Mouse (Mus musculus): ENCODE data around the gene Rbbp6. TPM values are rescaled to one million over a fixed set of nuclear protein-coding genes. Genes with fewer than 3 reads are reported as not detected.
A peak's percentile ranks its signal among the peaks of the same experiment; 100 is the strongest.

Rbbp6 gene
- total and polyA plus RNA-seq, 2 experiments from 2014 or later: 13.2 to 14.9 TPM

DNA sequence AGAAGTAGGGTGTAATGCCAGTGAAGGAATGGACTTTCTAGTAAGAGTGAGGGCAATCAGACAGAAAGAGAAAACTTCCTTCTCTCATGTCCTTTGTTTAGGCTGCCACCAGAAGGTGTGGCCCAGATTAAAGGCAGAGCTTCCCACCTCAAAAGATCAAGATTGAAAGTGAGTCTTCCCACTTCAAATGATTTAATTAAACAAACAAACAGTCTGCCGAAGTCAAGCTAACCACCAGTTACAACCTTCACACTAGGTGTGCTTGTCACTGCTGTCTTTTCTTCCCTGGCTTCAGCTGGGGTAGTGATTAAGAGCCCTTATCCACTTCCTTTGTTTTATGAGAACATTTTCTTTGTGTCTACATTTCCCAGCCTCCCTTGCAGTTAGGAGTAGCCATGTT lies 33.3 kb upstream of the Rbbp6 start:
- H3K36me3 ChIP-seq (replicated peaks; ENCODE audit: control insufficient read depth, insufficient read depth, low read length): no peaks in the 10 kb centered on the region
- H3K27me3 ChIP-seq (ENCODE audit: control insufficient read depth, insufficient read depth, low read length): no peaks in the 10 kb centered on the region
- no peak overlapping the region for H3K4me3 ChIP-seq (ENCODE audit: low read depth, low read length)
- no peak for DNase-seq (ENCODE audit: low spot score)
- no peak for ATAC-seq (ENCODE audit: insufficient read depth, low read depth)
- H3K4me1 ChIP-seq (ENCODE audit: control insufficient read depth, insufficient read depth): 0 out of 2 replicates have a peak, but pooled peaks cover 7% of the 10 kb centered on the region
- WGBS: 20% methylated on average over 1 of the region's 1 CpGs
- no peak overlapping the region for H3K9ac ChIP-seq (replicated peaks; ENCODE audit: low read depth, low read length)
- no peaks in the 10 kb centered on the region for H3K9me3 ChIP-seq (replicated peaks; ENCODE audit: control insufficient read depth, low read length)
- H3K27ac ChIP-seq (ENCODE audit: low read depth): peak overlapping the region; percentile 6; the same call in 1 of the 2 replicates
- no peak overlapping the region for H3K4me2 ChIP-seq (ENCODE audit: low read depth, low read length)
- TF ChIP-seq CTCF (IDR thresholded peaks at IDR 0.05; ENCODE audit: low read depth) (no peak), EP300 (IDR thresholded peaks at IDR 0.05; ENCODE audit: low read depth) (no peak)

DNA sequence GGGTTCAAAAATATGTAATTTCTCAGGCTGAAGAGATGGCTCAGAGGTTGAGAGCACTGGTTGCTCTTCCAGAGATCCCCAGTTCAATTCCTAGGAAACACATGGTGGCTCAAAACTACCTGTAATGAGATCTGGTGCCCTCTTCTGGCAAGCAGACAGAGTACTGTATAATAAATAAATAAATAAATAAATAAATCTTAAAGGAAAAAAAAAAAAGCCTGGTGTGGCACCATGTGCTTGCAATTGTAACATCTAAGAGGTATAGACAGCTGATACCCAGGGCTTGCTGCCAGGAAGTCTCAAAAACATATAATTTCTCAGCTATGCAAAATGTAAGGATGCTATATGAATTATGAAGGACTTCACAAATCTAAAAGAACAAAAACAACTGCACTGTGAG lies 28.9 kb upstream of the Rbbp6 start:
- Histone ChIP-seq H3K27ac (ENCODE audit: low read depth) (no peak overlapping the region), H3K9ac (replicated peaks; ENCODE audit: low read depth, low read length) (no peak overlapping the region), H3K9me3 (replicated peaks; ENCODE audit: control insufficient read depth, low read length) (no peaks in the 10 kb centered on the region), H3K4me1 (ENCODE audit: control insufficient read depth, insufficient read depth) (0 out of 2 replicates have a peak, but pooled peaks cover 4% of the 10 kb centered on the region), H3K4me2 (ENCODE audit: low read depth, low read length) (no peak overlapping the region), H3K27me3 (ENCODE audit: control insufficient read depth, insufficient read depth, low read length) (no peaks in the 10 kb centered on the region), H3K4me3 (ENCODE audit: low read depth, low read length) (no peak overlapping the region), H3K36me3 (replicated peaks; ENCODE audit: control insufficient read depth, insufficient read depth, low read length) (no peaks in the 10 kb centered on the region)
- no peak for TF ChIP-seq EP300 (IDR thresholded peaks at IDR 0.05; ENCODE audit: low read depth)
- no peak for TF ChIP-seq CTCF (IDR thresholded peaks at IDR 0.05; ENCODE audit: low read depth)
- no peak for DNase-seq (ENCODE audit: low spot score)
- no peak for ATAC-seq (ENCODE audit: insufficient read depth, low read depth)

DNA sequence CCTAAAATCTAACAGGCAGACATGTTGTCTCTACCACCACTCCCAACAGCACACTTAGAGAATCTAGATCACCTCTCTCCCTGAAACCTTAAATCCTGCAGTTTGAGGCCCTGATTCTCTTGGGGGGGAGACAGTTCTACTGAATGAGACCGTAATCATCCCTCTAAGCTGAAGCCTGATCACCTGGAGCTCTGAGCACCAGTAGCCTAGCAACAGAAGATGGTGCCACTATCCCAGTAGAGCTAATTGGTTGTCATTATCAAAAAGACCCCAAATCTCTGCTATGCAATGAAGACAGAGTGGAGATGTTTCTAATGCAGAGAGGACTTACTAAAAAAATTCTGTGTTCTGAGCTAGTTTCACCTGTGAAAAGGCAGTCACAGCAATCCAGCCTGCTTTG lies 27.3 kb upstream of the Rbbp6 start:
- H3K27ac ChIP-seq (ENCODE audit: low read depth): no peak overlapping the region
- no peaks in the 10 kb centered on the region for H3K9me3 ChIP-seq (replicated peaks; ENCODE audit: control insufficient read depth, low read length)
- 76% methylated on average over 1 of the region's 1 CpGs for WGBS
- ATAC-seq (ENCODE audit: insufficient read depth, low read depth) (no peak), DNase-seq (ENCODE audit: low spot score) (no peak)
- H3K4me3 ChIP-seq (ENCODE audit: low read depth, low read length): no peak overlapping the region
- no peaks in the 10 kb centered on the region for H3K36me3 ChIP-seq (replicated peaks; ENCODE audit: control insufficient read depth, insufficient read depth, low read length)
- TF ChIP-seq EP300 (IDR thresholded peaks at IDR 0.05; ENCODE audit: low read depth): no peak
- no peak for TF ChIP-seq CTCF (IDR thresholded peaks at IDR 0.05; ENCODE audit: low read depth)
- H3K27me3 ChIP-seq (ENCODE audit: control insufficient read depth, insufficient read depth, low read length): no peaks in the 10 kb centered on the region
- H3K4me1 ChIP-seq (ENCODE audit: control insufficient read depth, insufficient read depth): 0 out of 2 replicates have a peak, but pooled peaks cover 4% of the 10 kb centered on the region
- no peak overlapping the region for H3K9ac ChIP-seq (replicated peaks; ENCODE audit: low read depth, low read length)
- no peak overlapping the region for H3K4me2 ChIP-seq (ENCODE audit: low read depth, low read length)

DNA sequence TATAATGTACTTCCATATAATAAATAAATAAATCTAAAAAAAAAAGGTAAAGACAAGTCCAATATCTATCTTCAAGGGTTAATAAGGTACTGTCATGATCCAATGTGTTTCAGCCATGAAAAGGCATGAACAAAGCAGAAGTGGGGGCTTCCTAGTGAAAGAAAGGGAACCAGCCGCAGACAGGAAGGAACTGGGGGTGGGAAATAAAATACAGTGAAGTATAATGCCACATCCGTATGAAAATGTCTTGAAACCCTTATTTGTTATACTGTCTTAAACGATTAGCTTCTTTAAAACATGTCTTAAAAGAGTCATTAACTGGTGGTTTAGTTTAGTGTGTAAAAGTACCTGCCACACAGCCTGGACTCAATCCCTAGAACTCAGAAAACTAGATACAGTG lies 26.3 kb upstream of the Rbbp6 start:
- H3K4me3 ChIP-seq (ENCODE audit: low read depth, low read length): no peak overlapping the region
- no peak overlapping the region for H3K9ac ChIP-seq (replicated peaks; ENCODE audit: low read depth, low read length)
- WGBS: 62% methylated on average over 3 of the region's 3 CpGs
- H3K4me2 ChIP-seq (ENCODE audit: low read depth, low read length): no peak overlapping the region
- 0 out of 2 replicates have a peak, but pooled peaks cover 4% of the 10 kb centered on the region for H3K4me1 ChIP-seq (ENCODE audit: control insufficient read depth, insufficient read depth)
- H3K27ac ChIP-seq (ENCODE audit: low read depth): no peak overlapping the region
- DNase-seq (ENCODE audit: low spot score) (no peak), ATAC-seq (ENCODE audit: insufficient read depth, low read depth) (no peak)
- H3K36me3 ChIP-seq (replicated peaks; ENCODE audit: control insufficient read depth, insufficient read depth, low read length): no peaks in the 10 kb centered on the region
- no peaks in the 10 kb centered on the region for H3K9me3 ChIP-seq (replicated peaks; ENCODE audit: control insufficient read depth, low read length)
- no peaks in the 10 kb centered on the region for H3K27me3 ChIP-seq (ENCODE audit: control insufficient read depth, insufficient read depth, low read length)
- TF ChIP-seq EP300 (IDR thresholded peaks at IDR 0.05; ENCODE audit: low read depth) (no peak), CTCF (IDR thresholded peaks at IDR 0.05; ENCODE audit: low read depth) (no peak)

DNA sequence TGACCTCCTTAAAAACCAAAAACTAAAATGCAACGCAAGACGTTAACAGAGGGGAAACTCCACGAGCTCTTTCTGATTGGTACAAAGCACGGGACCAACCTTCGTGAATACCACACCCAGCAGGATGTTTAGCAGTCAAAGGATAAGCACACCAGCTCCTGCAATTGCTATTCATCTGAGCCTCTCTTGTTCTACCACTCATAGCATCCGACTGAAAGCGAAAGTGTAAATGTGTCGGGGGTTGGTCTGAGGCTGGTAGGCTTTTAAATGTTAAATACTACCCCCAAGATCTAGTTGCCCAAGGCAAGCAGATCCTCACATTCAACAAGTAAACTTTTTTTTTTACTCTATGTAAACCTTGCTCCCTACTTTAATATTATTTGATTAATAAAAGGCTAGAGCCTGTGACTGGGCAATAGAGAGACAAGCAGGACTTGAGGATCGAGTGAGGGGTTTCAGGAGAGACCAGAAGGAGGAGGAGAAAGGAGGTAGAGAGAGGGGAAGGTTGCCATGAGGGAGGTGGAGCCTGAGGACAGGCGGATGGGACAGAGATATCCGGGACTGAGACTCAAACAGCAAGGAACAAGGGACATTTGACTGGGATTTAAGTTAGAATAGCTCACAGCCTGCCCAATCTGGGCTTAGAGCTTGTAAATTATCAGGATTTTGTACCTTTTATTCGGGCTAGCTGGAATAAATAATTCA lies 25.0 kb upstream of the Rbbp6 start:
- no peak for TF ChIP-seq CTCF (IDR thresholded peaks at IDR 0.05; ENCODE audit: low read depth)
- no peak for TF ChIP-seq EP300 (IDR thresholded peaks at IDR 0.05; ENCODE audit: low read depth)
- Histone ChIP-seq H3K9me3 (replicated peaks; ENCODE audit: control insufficient read depth, low read length) (no peaks in the 10 kb centered on the region), H3K4me1 (ENCODE audit: control insufficient read depth, insufficient read depth) (0 out of 2 replicates have a peak, but pooled peaks cover 4% of the 10 kb centered on the region), H3K27ac (ENCODE audit: low read depth) (no peak overlapping the region), H3K4me2 (ENCODE audit: low read depth, low read length) (peak overlapping the region; percentile 58), H3K27me3 (ENCODE audit: control insufficient read depth, insufficient read depth, low read length) (no peaks in the 10 kb centered on the region), H3K9ac (replicated peaks; ENCODE audit: low read depth, low read length) (peak overlapping the region; percentile 46), H3K36me3 (replicated peaks; ENCODE audit: control insufficient read depth, insufficient read depth, low read length) (no peaks in the 10 kb centered on the region), H3K4me3 (ENCODE audit: low read depth, low read length) (peak overlapping the region; percentile 35)
- 7% methylated on average over 12 of the region's 12 CpGs for WGBS
- ATAC-seq (ENCODE audit: insufficient read depth, low read depth) (no peak), DNase-seq (ENCODE audit: low spot score) (peak; percentile 26)

DNA sequence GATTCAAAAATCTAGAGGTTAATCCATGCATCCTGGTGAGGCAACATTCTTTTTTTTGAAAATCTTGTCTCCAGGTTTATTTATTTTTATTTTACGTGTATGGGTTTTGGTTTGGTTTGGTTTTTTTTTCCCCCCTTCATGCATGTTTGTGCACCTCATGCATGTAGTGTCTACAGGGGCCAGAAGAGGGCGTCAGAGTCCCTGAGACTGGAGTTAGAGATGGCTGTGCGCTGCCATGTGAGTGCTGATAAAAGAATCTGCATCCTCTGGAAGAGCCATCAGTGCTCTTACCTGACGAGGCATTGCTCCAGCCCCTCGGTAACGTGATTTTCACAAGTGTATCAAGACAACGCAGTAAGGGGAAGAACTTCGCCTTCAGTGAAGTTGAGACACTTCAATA lies 23.4 kb upstream of the Rbbp6 start:
- ATAC-seq (ENCODE audit: insufficient read depth, low read depth) (no peak), DNase-seq (ENCODE audit: low spot score) (no peak)
- no peaks in the 10 kb centered on the region for H3K9me3 ChIP-seq (replicated peaks; ENCODE audit: control insufficient read depth, low read length)
- H3K27ac ChIP-seq (ENCODE audit: low read depth): no peak overlapping the region
- TF ChIP-seq EP300 (IDR thresholded peaks at IDR 0.05; ENCODE audit: low read depth) (no peak), CTCF (IDR thresholded peaks at IDR 0.05; ENCODE audit: low read depth) (no peak)
- H3K27me3 ChIP-seq (ENCODE audit: control insufficient read depth, insufficient read depth, low read length): no peaks in the 10 kb centered on the region
- no peaks in the 10 kb centered on the region for H3K36me3 ChIP-seq (replicated peaks; ENCODE audit: control insufficient read depth, insufficient read depth, low read length)
- H3K4me1 ChIP-seq (ENCODE audit: control insufficient read depth, insufficient read depth): 0 out of 2 replicates have a peak, but pooled peaks cover 4% of the 10 kb centered on the region
- H3K4me3 ChIP-seq (ENCODE audit: low read depth, low read length): no peak overlapping the region
- H3K9ac ChIP-seq (replicated peaks; ENCODE audit: low read depth, low read length): no peak overlapping the region
- WGBS: 88% methylated on average over 8 of the region's 8 CpGs
- no peak overlapping the region for H3K4me2 ChIP-seq (ENCODE audit: low read depth, low read length)

Data from heart, postnatal 0 days (tissue).